Mouse (Mus musculus) megakaryocyte, embryonic 14.5 days (primary cell): ENCODE measurements around the gene Ints6l.

Experiments
- FLI1 ChIP-seq: IDR thresholded peaks from 2 replicates; pipeline ENCODE4 v1.6.1; 2012; ENCODE audit warnings: low read length, inconsistent platforms, mixed read lengths
- GATA1 ChIP-seq: IDR thresholded peaks from 3 replicates; pipeline ENCODE4 v1.6.1; 2012; ENCODE audit warnings: mixed read lengths, low read length, inconsistent platforms, borderline replicate concordance

DNA sequence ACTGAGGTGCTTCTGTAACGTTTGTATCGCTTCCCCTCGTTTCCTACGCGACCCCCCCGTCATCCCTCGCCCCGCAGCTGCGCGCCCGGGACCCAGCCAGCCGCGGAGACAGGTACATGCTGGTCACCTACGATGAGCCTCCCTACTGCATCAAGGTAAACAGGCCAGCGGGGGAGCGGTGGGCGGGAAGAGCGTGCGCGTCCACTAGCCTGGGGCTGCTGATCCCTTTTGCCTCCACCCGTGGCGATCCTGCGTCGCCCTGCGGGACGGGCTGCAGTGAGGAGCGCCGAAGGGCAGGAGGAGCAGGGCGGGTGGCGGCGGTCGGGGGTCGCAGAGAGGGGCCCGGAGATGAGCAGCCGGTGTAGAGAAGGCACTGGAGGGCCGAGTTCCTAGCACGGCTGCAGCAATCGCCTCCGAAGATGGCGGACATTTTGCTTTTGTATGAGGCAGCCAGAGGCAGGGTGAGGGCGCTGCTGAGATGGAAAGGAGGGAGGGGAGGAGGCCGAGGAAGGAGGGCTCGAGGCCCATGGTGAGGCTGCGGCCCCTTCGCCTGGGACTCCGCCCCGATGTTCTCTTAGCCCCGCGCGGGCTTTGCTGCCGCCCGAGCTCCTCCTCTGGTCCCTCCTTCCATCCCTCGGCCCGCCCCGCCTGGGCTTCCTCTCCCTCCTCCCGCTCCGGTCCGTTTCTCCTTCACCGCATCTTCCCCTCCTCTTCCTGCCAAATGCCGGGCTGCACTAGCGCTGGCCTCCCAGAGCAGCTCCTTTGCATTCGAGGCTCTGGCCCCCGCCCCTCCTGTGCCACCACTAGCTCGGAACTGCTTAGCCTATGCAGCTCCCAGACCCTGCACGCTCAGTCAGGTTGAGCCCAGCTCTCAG lies 952 bp downstream of the Ints6l start:
- TF ChIP-seq FLI1, result no peak
- no peak for TF ChIP-seq GATA1
